Mouse (Mus musculus) embryonic fibroblast, embryonic 13.5 days (primary cell): ENCODE measurements around the gene Gm9758. TPM values are rescaled to one million over a fixed set of nuclear protein-coding genes. Genes with fewer than 3 reads are reported as not detected.
"Not testable (repeated sequence)": the region's sequence is repeated elsewhere in the genome, so short reads cannot be mapped to it uniquely, and the experiment has no call there.

Experiments
- H3K27ac ChIP-seq: 2 replicates; pipeline ENCODE4 v1.5.1; 2012; ENCODE audit warnings: low read length, control low read depth, inconsistent platforms; ENCODE audit not compliant: insufficient read depth
- H3K4me1 ChIP-seq: 2 replicates; pipeline ENCODE4 v1.6.1; 2011; ENCODE audit warnings: low read length; ENCODE audit not compliant: control insufficient read depth, insufficient read depth
- H3K4me3 ChIP-seq: 2 replicates; pipeline ENCODE4 v1.5.1; 2011; ENCODE audit warnings: mild to moderate bottlenecking, control low read depth, low read length; ENCODE audit not compliant: insufficient read depth
- polyA plus RNA-seq: library from polyadenylated mRNA; stranded (reverse); fragments of >200 nt; gene quantifications from 2 replicates; pipeline ENCODE4 v1.2.4, GENCODE M21; 2011; ENCODE audit warnings: low read depth; ENCODE audit not compliant: missing spikeins, insufficient read length

Gm9758 gene
- polyA plus RNA-seq: not detected in 2 replicates

GRCm38 (mm10) chr5:14914799-14915198 lies at the start of gene Gm9758:
Gene Gm9758 (minus strand): TSS chr5:14914899.
- H3K4me1 ChIP-seq, H3K4me3 ChIP-seq, H3K27ac ChIP-seq: not testable (repeated sequence)

DNA sequence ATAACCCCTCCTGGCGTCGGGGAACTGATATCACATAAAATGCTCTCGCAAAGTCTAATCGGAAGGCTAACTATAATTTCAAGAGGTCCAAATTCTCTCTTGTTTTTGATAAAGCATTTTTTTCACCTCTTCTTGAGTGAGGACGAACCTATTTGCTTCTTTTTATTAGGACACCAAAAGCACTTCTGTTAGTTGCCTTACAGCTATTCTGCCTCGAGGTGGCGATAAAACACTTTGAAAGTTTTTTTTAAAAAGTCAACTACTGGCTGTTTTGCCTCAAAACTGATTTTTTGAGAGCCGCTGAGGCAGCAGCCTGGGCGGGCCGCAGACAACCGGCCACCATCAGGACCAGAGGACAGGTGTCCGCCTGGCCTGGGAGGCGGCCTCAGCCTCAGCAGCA lies 49.1 kb upstream of the Gm9758 start:
- not testable (repeated sequence) for H3K27ac ChIP-seq, H3K4me1 ChIP-seq, H3K4me3 ChIP-seq

DNA sequence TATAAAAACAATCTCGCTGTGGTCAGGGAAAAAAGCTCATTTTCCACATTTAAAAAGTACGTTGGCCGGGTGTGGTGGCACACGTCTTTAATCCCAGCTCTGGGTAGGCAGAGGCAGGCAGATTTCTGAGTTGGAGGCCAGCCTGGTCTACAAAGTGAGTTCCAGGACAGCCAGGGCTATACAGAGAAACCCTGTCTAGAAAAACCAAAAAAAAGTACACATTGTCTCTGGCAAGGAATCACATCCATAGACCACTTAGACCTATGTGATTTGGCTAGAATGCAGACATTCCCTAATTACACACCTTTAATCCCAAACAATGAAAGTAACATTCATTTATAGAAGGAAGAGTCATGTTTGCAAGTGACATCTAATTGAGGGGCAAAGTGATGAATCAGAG lies 46.8 kb upstream of the Gm9758 start:
- H3K4me1 ChIP-seq, H3K4me3 ChIP-seq, H3K27ac ChIP-seq: not testable (repeated sequence)

DNA sequence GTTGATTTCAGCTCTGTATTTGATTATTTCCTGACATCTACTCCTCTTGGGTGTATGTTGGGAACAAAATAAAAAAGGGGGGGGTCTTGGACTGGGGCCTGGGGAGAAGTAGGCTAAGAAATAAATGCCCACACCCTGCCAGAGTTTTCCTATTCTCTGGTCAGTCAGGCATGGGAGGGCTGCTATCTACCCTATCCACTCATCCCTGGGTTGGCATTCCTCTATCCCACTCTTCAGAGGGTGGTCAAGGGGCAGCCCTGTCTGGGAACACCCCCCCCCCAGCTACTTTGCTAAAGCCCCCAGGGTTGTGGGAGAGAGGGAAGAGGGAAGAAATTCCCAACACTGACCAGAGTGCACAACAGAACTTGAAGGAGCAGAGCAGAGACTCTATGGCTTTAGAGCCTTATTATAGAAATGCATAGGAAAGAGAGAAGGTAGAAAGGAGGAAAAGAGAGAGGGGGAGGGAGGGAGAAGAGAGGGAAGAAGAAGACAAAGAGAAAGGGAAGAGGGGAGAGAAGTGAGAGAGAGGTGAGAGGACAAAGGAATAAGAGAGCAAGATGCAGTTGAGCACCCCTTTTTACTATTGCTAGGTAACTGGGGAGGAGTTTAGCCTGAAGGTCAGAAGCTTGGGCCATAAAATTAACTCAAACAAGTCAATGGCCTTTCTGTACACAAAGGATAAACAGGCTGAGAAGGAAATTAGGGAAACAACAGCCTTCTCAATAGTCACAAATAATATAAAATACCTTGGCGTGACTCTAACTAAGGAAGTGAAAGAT lies 41.4 kb upstream of the Gm9758 start:
- H3K4me3 ChIP-seq, H3K27ac ChIP-seq, H3K4me1 ChIP-seq: not testable (repeated sequence)

GRCm38 (mm10) chr5:14953587-14953986 lies 38.9 kb upstream of the Gm9758 start:
- not testable (repeated sequence) for H3K4me1 ChIP-seq, H3K27ac ChIP-seq, H3K4me3 ChIP-seq

DNA sequence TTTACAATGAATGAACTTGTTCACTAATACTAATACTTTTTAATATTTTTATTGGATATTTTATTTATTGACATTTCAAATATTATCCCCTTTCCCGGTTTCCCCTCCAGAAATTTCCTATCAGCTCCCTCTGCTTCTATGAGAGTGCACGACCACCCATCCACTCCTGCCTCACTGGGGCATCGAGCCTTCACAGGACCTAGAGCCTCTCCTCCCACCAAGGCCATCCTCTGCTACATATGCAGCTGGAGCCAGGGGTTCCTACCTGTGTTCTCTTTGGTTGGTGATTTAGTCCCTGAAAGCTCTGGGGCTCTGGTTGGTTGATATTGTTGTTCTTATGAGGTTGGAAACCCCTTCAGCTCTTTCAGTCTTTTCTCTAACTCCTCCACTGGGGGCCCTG lies 38.0 kb upstream of the Gm9758 start:
- H3K27ac ChIP-seq, H3K4me1 ChIP-seq: not testable (repeated sequence)

GRCm38 (mm10) chr5:14951822-14952221 lies 37.1 kb upstream of the Gm9758 start:
- H3K4me3 ChIP-seq, H3K4me1 ChIP-seq: not testable (repeated sequence)

More for the DNA sequence above, 38.0 kb upstream of the Gm9758 start:
- not testable (repeated sequence) for H3K4me3 ChIP-seq

GRCm38 (mm10) chr5:14947482-14948198 lies 32.9 kb upstream of the Gm9758 start:
- not testable (repeated sequence) for H3K4me1 ChIP-seq, H3K27ac ChIP-seq, H3K4me3 ChIP-seq

More at GRCm38 (mm10) chr5:14951822-14952221, 37.1 kb upstream of the Gm9758 start:
- H3K27ac ChIP-seq: not testable (repeated sequence)

DNA sequence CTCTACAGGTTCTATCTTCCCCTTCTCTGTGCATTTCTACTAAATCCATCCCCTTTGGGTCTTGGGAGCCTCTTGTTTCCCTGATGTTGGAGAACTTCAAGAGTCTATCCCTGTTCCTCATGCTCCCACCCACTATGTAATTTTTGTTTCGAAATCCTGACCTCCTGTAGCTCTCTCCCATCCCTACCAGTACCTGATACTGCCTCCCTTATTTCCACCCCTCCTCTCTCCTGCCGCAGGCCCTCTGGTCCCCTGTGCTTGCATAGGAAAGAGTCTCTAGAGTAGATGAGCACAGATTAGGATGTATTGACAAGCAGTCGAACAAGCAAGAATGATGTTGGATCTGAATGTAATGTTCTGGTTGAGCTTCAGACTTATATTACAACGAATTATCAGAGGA lies 30.8 kb upstream of the Gm9758 start:
- H3K4me1 ChIP-seq, H3K27ac ChIP-seq, H3K4me3 ChIP-seq: not testable (repeated sequence)

- H3K27ac ChIP-seq, H3K4me1 ChIP-seq, H3K4me3 ChIP-seq: not testable (repeated sequence)
Observed at GRCm38 (mm10) chr5:14941043-14941442, 26.3 kb upstream of the Gm9758 start.

GRCm38 (mm10) chr5:14938329-14938728 lies 23.6 kb upstream of the Gm9758 start, which contains the start of gene Speer4e:
Gene Speer4e (minus strand): TSS chr5:14938429.
- H3K4me3 ChIP-seq, H3K27ac ChIP-seq, H3K4me1 ChIP-seq: not testable (repeated sequence)

- not testable (repeated sequence) for H3K4me3 ChIP-seq, H3K27ac ChIP-seq, H3K4me1 ChIP-seq
Observed at GRCm38 (mm10) chr5:14933721-14934120, 19.0 kb upstream of the Gm9758 start.

DNA sequence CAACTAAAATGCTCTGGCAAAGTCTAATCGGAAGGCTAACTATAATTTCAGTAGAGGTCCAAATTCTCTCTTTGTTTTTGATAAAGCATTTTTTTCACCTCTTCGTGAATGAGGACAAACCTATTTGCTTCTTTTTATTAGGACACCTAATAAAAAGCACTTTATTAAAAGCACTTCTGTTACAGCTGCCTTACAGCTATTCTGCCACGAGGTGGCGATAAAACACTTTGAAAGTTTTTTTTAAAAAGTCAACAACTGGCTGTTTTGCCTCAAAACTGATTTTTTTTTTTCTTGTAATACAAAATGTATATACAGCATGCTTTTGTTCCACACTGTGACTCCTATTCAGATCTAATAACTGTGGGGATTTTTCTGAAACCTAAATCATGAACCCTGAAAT lies 12.3 kb upstream of the Gm9758 start:
- H3K4me1 ChIP-seq, H3K4me3 ChIP-seq, H3K27ac ChIP-seq: not testable (repeated sequence)

- not testable (repeated sequence) for H3K4me3 ChIP-seq, H3K4me1 ChIP-seq, H3K27ac ChIP-seq
Observed at GRCm38 (mm10) chr5:14914361-14914760, 338 bp downstream of the Gm9758 start.

GRCm38 (mm10) chr5:14903539-14903938 lies 11.2 kb downstream of the Gm9758 start:
- H3K4me3 ChIP-seq, H3K4me1 ChIP-seq, H3K27ac ChIP-seq: not testable (repeated sequence)
